Mouse (Mus musculus) central nervous system, embryonic 18 days (tissue): ENCODE measurements around the gene Gm21725. TPM values are rescaled to one million over a fixed set of nuclear protein-coding genes. Genes with fewer than 3 reads are reported as not detected.

Source experiments
- polyA plus RNA-seq: library from polyadenylated mRNA; depleted of rRNA; stranded (reverse); fragments of >200 nt; gene quantifications from 2 replicates; pipeline ENCODE4 v1.2.3, GENCODE M21; 2012; rRNA removed

The Gm21725 gene
- polyA plus RNA-seq = not detected in 2 replicates

DNA sequence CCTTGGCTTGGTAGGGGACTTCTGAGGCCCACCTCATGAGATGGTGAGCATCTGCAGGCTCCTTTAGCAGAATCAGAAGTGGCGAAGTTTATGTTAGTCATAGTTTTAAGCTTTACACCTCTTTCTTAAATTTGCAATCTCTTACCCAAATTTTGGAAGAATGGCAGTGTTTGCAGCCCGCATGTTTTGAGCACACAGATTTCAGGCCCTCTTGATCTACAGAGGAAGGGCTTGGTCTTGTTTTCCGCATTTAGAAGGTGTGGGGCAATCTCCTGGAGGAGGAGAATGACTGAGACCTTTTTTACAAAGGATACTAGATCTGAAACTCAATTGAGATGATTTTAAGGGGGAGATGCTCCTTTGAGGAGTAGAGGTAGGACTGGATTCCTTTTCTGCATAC, at the start of gene Gm21725:
TSS of gene Gm21725 (minus strand) at position 101 of the 400 bp plus-strand sequence.

Other genes with a start within 250 kb of the Gm21725 start
- gene Gm21891, start 215.6 kb downstream of the Gm21725 start, polyA plus RNA-seq = not detected in 2 replicates
- gene Gm21425, start 187.1 kb downstream of the Gm21725 start, polyA plus RNA-seq = not detected in 2 replicates
- gene Gm21828, start 125.1 kb downstream of the Gm21725 start, polyA plus RNA-seq = not detected in 2 replicates
- not detected in 2 replicates for gene Gm21440, start 96.7 kb downstream of the Gm21725 start, polyA plus RNA-seq
- not detected in 2 replicates for gene Gm21454, start 96.6 kb downstream of the Gm21725 start, polyA plus RNA-seq
- gene Gm21866, start 116.5 kb upstream of the Gm21725 start, polyA plus RNA-seq = not detected in 2 replicates
- not detected in 2 replicates for gene Gm20773, start 145.0 kb upstream of the Gm21725 start, polyA plus RNA-seq